Mouse (Mus musculus): Measurements from ENCODE around the gene Prkce.
A peak's percentile ranks its signal among the peaks of the same experiment; 100 is the strongest.

The Prkce gene

DNA sequence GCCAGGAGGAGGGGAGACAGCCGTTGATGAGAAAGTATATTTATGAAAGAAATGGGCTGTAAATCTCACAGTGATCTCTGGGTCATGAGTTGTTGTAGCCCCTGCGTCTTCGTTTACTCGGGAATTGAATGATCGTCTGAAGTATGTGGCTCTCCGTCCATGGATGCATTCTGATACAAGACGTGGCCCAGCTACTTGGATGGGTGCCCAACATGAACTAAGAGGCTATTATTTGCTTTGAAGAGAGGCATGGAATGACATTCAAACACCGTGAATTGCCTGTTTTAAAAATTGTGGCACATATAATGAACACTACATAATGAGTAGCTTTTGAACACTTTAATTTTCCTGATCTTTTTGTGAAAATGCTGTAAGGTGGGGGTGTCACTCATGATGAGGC, 93.5 kb downstream of the Prkce start:
- DNase-seq (ENCODE audit: low spot score): no peak

GRCm38 (mm10) chr17:86263985-86264649, 96.5 kb downstream of the Prkce start:
- DNase-seq (ENCODE audit: low spot score): no peak

GRCm38 (mm10) chr17:86266051-86266450, 98.5 kb downstream of the Prkce start:
- no peak for DNase-seq (ENCODE audit: low spot score)

DNA sequence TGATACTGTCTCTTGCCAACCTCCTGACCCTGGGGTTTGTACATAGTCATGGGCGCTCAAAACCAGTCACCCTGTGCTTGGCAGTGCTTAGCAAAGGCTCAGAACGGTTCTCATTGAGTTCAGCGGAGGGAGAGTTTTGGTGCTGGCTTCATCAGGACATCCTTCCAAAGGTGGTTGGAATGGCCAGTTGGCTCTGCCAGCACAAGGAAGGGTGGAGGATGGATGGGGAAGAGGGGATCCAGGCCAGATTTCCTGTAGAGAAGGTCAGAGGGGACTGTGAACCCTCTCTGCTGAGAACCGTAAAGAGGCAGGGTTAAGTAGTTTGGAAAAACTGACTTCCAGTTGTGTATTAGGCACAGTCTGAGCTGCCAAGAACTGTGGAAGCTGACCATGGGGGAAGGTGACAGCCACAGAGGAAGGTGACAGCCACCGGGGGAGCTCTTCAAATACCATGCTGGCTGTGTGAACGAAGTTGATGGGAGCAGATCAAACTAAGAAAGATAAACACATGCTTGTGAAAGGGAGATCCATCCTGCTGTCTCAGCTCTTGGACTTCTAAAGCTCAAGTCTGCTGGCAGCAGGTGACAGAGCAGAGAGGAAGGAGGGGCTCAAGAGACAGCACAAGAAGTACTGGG, 99.7 kb downstream of the Prkce start:
- DNase-seq (ENCODE audit: low spot score): no peak

- DNase-seq (ENCODE audit: low spot score): no peak
Observed at GRCm38 (mm10) chr17:86269639-86270038, 102.1 kb downstream of the Prkce start.

DNA sequence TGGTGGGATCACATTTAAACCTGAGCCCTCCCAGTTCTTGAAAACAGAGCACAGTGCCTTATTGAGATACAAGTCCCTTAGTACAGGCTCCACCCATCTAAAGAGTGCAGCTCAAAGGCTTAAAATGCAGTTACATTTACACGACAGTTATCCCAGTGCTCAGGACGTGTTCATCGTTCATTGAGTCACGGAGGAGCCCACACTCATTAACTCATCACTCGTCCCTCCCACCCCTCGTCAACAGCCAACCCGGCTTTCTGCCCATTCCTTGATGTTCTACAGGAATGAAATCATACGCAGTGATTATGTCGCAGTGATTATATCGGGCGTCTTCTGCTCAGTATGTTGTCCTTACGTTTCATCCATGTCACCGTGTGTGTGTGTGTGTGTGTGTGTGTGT, 102.9 kb downstream of the Prkce start:
- no peak for DNase-seq (ENCODE audit: low spot score)

DNA sequence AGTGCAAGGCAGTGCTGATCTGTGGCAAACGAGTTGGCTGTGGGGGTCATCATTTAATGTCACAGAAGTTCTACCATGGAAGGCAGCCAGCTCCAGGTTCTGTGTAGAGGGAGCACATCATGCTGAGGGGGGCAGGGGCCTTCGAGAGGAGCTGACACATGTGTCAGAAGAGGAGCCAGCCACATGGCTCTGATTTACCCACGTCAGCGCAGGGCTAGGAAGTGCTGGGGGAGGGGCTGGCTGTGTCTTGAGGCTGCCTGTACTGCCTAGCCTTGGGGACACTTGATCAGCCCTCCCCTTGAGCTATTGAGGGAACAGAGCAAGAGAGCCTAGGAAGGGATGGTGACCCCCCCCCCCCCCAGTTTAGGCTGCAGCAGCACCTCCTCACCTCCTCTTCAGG, 103.7 kb downstream of the Prkce start:
- DNase-seq (ENCODE audit: low spot score): no peak

- DNase-seq (ENCODE audit: low spot score): no peak
Observed at GRCm38 (mm10) chr17:86272961-86273360, 105.4 kb downstream of the Prkce start.

- no peak for DNase-seq (ENCODE audit: low spot score)
Observed at GRCm38 (mm10) chr17:86273566-86274349, 106.2 kb downstream of the Prkce start.

- no peak for DNase-seq (ENCODE audit: low spot score)
Observed at GRCm38 (mm10) chr17:86274350-86274744, 106.8 kb downstream of the Prkce start.

DNA sequence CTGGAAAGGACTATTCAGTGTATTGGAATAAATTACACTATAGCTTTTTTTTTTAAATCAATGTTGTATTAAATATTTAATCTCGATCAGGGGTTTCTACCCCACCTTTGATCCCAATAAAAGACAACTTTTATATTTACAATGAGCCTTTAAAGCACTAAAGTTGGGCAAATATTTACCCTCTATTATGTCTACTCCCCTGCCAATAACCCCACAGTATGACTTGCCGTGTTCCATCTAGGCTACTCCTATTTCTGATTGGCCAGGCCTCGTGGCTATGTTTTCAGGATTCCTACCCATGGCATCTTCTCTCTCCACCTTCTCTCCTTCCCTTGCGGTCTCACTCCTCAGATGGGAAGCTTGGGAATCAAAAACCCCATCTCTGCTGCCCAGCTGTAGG, 108.8 kb downstream of the Prkce start:
- DNase-seq (ENCODE audit: low spot score): no peak

DNA sequence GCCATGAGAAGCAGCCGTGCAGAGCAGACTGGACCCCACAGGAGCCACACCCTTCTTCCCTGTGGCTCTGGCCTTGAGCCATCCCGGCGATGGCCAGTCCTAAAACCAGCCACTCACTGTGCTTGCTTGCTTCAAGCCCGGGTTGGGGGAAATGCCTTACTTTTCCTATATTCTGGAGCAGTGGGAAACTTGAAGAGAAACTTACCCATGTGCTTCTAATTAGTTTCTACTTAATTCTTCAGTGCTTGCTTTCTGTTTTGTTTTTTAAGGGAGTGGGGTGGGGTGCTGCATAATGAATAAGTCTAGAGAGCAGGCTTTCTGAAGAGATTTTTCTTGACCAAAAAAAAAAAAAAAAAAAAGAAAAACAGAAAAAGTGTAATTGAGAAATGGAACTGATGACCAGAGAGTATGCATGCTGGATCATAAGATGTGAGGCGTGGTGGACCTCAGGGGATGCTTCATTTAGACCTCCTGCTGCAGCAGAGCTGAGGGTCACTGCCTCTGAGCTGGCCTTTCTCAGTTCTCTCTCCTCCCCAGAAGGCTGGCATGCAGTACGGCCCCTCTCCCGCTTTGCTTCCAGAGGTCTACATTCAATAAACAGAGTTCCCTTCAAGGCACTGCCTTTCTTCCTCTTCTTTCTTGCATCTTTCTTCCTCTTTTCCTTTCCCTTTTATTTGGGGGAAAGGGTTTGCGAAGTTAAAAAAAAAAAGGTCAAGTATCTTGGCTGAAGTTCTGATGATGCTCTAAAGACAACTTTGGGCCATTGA, 109.6 kb downstream of the Prkce start:
- no peak for DNase-seq (ENCODE audit: low spot score)

GRCm38 (mm10) chr17:86277999-86278526, 110.5 kb downstream of the Prkce start:
- DNase-seq (ENCODE audit: low spot score): no peak

- no peak for DNase-seq (ENCODE audit: low spot score)
Observed at GRCm38 (mm10) chr17:86279751-86280150, 112.2 kb downstream of the Prkce start.

DNA sequence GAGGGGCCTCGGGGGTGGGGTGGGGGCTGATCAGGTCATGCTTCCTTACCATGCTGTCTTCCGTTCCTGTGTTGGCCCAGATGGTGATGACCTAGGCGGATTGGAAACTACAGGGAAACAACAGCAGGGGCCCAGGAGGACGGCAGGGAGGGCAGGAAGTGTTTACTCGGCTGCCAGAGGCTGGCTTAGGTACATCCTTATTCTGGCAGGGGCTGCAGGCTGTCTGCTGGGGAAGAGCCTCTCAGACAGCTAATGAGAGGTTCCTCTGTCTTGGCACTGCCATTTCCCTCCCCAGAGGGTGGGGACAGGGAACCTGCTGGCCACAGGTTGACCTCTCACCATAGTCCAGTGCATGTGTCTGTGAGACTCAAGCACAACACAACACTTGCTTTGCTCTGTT, 116.2 kb downstream of the Prkce start:
- no peak for DNase-seq (ENCODE audit: low spot score)

DNA sequence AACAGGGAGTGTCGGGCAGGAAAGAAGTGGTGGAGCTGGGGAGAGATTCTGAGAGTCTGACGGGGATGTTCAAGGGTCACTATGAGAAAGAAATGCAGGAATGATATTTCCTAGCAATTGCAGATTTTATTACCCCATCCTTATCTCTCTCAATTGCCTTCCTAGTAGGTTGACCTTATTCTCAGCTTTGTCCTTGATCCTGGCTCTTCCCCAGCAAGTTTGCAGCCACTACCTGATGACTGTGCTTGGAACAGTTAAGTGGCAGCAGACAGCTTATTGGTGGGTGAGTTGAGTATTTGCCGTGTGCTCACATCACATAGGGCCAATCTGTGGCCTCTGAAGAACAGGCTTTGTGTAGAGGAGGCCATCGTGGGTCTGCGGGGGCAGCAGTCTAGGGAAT, 117.5 kb downstream of the Prkce start:
- DNase-seq (ENCODE audit: low spot score): no peak

- no peak for DNase-seq (ENCODE audit: low spot score)
Observed at GRCm38 (mm10) chr17:86286747-86287271, 119.2 kb downstream of the Prkce start.

- DNase-seq (ENCODE audit: low spot score): no peak
Observed at GRCm38 (mm10) chr17:86292711-86293110, 125.1 kb downstream of the Prkce start.

DNA sequence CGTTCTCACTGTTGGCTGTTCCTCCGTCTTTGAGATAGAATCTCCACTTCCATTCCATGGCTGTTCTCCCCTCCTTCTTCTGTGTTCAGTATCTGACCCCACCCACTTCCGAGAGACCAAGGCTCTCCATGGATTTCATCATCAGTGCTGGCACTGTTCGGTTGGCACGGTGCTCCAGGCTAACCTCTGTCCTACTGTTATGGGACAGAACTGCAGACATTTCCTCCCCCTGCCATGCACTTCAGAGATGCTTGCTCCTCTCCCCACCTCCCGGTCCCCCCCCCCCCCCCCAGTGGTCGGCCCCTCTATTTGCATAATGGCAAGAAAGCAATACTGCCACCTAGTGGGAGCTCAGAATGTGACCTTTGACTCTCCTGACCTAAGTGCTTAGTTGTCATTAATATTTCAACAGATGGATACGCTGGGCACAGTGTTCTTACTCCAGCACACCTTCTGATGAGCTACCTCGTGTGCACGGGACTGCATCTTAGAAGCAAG, 125.7 kb downstream of the Prkce start:
- peak; percentile 43 for DNase-seq (ENCODE audit: low spot score)

DNA sequence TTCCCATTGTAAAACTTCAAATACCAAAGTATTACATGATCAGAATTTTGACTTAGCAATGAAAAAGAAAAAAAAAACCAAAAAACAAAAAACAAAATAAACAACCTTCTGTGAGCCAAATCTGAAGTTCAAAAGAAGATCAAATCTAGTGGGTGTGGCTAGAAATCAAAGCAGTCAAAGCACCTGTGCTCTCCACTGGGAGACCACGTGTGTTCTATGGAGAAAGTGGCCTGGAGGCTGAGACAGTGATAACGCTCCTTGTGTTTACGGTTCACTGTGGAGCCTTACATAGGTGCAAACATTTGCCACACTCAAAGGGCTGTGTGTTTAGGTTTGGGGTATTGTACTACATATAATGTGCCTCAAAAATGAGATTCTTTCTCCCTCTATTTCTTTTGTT, 132.0 kb downstream of the Prkce start:
- DNase-seq (ENCODE audit: low spot score): no peak

DNA sequence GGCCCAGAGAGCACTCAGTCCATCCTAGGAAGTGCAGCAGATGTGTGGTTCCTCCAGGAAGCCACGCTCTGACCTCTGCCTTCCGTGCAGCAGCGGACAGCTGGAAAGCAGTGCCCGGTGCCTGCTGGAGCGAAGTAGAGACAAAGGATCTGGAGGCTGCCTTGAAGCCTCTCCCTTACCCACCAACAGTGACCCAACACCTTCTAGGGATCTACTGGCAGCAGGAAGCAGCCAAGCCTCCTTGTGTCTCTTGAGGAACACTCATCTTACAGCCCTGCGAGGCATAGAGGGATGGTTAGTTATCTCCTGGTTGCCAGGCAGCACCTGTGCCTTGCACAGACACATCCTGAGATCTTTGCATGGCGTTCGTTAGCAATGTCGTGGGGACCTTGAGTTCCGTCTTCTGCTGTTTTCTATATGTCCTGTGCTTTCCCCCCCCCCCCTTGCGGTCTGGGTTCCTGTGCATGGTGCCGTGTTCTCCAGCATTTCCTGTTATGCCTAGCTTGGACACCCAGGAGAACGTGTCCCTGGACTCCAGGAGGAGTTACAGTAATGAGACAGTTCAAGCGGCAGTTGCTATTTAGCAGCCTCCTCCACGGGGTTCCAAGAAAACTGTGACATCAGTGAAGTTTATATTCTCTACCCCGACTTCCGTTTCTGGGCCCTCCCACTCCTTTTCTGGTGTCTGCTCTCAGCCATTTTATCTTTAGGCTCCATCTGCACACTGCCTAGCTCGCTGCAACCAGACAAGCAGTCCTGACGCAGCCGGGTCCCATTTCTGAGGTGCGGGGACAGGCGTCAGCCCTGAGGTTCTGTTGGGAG, 133.4 kb downstream of the Prkce start:
- no peak for DNase-seq (ENCODE audit: low spot score)

Data from urinary bladder, postnatal 25 days (tissue).